Mouse (Mus musculus) splenic B cell, adult 2 months (primary cell): ENCODE results near the gene Cln5.

ENCODE experiments used
- DNase-seq: peaks from one replicate; pipeline ENCODE4 v3.0.0-alpha.2; 2011; ENCODE audit warnings: low read depth, low spot score
- H3K27me3 ChIP-seq: 2 replicates; pipeline ENCODE4 v1.6.1; 2012; ENCODE audit warnings: mild to moderate bottlenecking, low read length, moderate library complexity, mixed read lengths; ENCODE audit not compliant: control insufficient read depth, poor library complexity, insufficient read depth, severe bottlenecking
- H3K36me3 ChIP-seq: 2 replicates; pipeline ENCODE4 v1.6.1; 2012; ENCODE audit warnings: mild to moderate bottlenecking, low read length, moderate library complexity, mixed read lengths; ENCODE audit not compliant: control insufficient read depth, poor library complexity, insufficient read depth, severe bottlenecking

Gene Cln5

GRCm38 (mm10) chr14:103095036-103095435 is 25.0 kb downstream of the Cln5 start:
- H3K27me3 ChIP-seq: no peaks in the 10 kb centered on the region
- DNase-seq: no peak
- H3K36me3 ChIP-seq: peaks cover 1% of the 10 kb centered on the region; the same call in 1 of the 2 replicates

- H3K27me3 ChIP-seq: no peaks in the 10 kb centered on the region
- H3K36me3 ChIP-seq: peaks cover 1% of the 10 kb centered on the region; the same call in 1 of the 2 replicates
- DNase-seq: no peak
These were observed 25.8 kb downstream of the Cln5 start for GRCm38 (mm10) chr14:103095826-103096225.

GRCm38 (mm10) chr14:103096621-103097020 is 26.6 kb downstream of the Cln5 start:
- Histone ChIP-seq H3K27me3 (no peaks in the 10 kb centered on the region), H3K36me3 (no peaks in the 10 kb centered on the region)
- no peak for DNase-seq

GRCm38 (mm10) chr14:103098213-103098586 is 28.2 kb downstream of the Cln5 start:
- Histone ChIP-seq H3K36me3 (no peaks in the 10 kb centered on the region), H3K27me3 (no peaks in the 10 kb centered on the region)
- DNase-seq: peak; percentile 24

- DNase-seq: peak; percentile 79
- no peaks in the 10 kb centered on the region for H3K27me3 ChIP-seq
- H3K36me3 ChIP-seq: no peaks in the 10 kb centered on the region
These were observed 28.7 kb downstream of the Cln5 start for GRCm38 (mm10) chr14:103098587-103099235.

GRCm38 (mm10) chr14:103099238-103099933 is 29.4 kb downstream of the Cln5 start, which contains the start of gene Fbxl3:
Gene Fbxl3 (minus strand): TSS chr14:103099566.
- no peaks in the 10 kb centered on the region for H3K36me3 ChIP-seq
- no peaks in the 10 kb centered on the region for H3K27me3 ChIP-seq
- peak; percentile 95 for DNase-seq

GRCm38 (mm10) chr14:103100296-103100695 is 30.3 kb downstream of the Cln5 start:
- Histone ChIP-seq H3K36me3 (no peaks in the 10 kb centered on the region), H3K27me3 (no peaks in the 10 kb centered on the region)
- no peak for DNase-seq

- Histone ChIP-seq H3K36me3 (no peaks in the 10 kb centered on the region), H3K27me3 (no peaks in the 10 kb centered on the region)
- DNase-seq: no peak
These were observed 31.2 kb downstream of the Cln5 start for GRCm38 (mm10) chr14:103101171-103101570.

- Histone ChIP-seq H3K27me3 (no peaks in the 10 kb centered on the region), H3K36me3 (no peaks in the 10 kb centered on the region)
- DNase-seq: no peak
These were observed 32.2 kb downstream of the Cln5 start for GRCm38 (mm10) chr14:103102246-103102645.

- Histone ChIP-seq H3K27me3 (no peaks in the 10 kb centered on the region), H3K36me3 (no peaks in the 10 kb centered on the region)
- DNase-seq: no peak
These were observed 32.8 kb downstream of the Cln5 start for GRCm38 (mm10) chr14:103102731-103103335.

- DNase-seq: no peak
- H3K36me3 ChIP-seq: no peaks in the 10 kb centered on the region
- H3K27me3 ChIP-seq: no peaks in the 10 kb centered on the region
These were observed 36.3 kb downstream of the Cln5 start for GRCm38 (mm10) chr14:103106301-103106700.

- DNase-seq: no peak
- Histone ChIP-seq H3K36me3 (peaks cover 4% of the 10 kb centered on the region; the same call in 1 of the 2 replicates), H3K27me3 (no peaks in the 10 kb centered on the region)
These were observed 40.0 kb downstream of the Cln5 start for GRCm38 (mm10) chr14:103109971-103110370.

- Histone ChIP-seq H3K36me3 (peaks cover 12% of the 10 kb centered on the region), H3K27me3 (no peaks in the 10 kb centered on the region)
- DNase-seq: no peak
These were observed 42.8 kb downstream of the Cln5 start for GRCm38 (mm10) chr14:103112606-103113363.

- H3K36me3 ChIP-seq: peaks cover 13% of the 10 kb centered on the region
- no peaks in the 10 kb centered on the region for H3K27me3 ChIP-seq
- peak; percentile 70 for DNase-seq
These were observed 45.1 kb downstream of the Cln5 start for GRCm38 (mm10) chr14:103114994-103115670.
